Mouse (Mus musculus): ENCODE results near the gene Scamp1. TPM values are rescaled to one million over a fixed set of nuclear protein-coding genes. Genes with fewer than 3 reads are reported as not detected.

The Scamp1 gene
- total RNA-seq, 2 experiments from 2014 or later: 172 to 178 TPM

DNA sequence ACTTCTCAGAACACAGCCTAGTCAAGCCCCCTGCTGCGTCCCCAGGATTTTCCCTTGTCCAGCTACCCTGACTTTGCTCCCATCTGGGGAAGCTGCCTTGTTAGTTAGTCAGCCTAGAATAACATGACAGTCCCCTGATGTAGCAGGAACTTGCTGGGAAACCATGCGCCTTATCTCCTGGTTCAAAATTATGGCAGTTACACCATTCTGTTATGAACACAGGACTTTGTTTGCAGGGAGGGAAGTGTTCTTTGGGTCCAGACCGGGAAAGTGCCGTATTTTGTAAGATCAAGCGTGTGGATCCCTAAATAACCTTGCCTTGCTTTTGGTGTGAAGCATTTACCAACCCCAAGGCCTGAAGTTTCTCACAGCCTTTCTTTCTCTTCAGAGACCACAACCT is 114.0 kb downstream of the Scamp1 start:
- Histone ChIP-seq H3K27ac (no peak overlapping the region), H3K4me3 (no peak overlapping the region)
- no peak for DNase-seq (ENCODE audit: extremely low spot score in 1 of 2, low spot score in 2 of 2)
- intact Hi-C loops (cut with DNase I): loop anchor here (5.0 kb wide), 1 partner anchor 54 kb away; no protein-coding TSS in a partner anchor
- no peak for TF ChIP-seq CTCF (IDR thresholded peaks at IDR 0.05)

DNA sequence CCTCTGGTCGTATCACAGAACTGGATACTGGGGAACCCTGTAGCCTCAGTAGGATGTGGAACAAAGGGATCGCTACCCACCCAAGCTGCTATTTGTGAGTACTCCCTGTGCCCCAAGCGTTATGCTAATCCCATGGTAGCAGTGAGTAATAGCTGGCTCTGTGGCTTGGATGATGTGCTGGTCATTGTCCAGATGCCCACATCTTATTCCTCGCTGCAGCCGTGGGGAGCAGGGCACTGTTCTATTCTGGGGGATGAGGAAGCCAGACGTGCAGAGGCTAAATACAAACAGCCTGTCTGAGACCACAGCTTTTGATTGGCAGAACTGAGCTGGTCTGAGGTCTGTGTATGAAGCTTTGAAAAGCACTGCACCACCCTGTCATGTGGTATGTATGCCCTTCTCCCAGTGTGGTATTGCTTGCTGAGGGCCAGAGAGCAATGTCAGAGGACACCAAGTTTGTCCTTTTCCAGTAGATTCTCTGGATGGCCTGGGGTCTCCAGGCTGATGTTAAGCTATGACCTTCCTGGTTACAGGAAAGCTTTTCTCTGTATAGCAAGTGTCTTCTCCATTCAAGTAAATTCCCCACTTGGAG is 116.2 kb downstream of the Scamp1 start:
- no peak overlapping the region for H3K27ac ChIP-seq
- no peak for DNase-seq (ENCODE audit: extremely low spot score in 1 of 2, low spot score in 2 of 2)
- no peak overlapping the region for H3K4me3 ChIP-seq
- no peak for TF ChIP-seq CTCF (IDR thresholded peaks at IDR 0.05)
- intact Hi-C loops (cut with DNase I): no loop called here

DNA sequence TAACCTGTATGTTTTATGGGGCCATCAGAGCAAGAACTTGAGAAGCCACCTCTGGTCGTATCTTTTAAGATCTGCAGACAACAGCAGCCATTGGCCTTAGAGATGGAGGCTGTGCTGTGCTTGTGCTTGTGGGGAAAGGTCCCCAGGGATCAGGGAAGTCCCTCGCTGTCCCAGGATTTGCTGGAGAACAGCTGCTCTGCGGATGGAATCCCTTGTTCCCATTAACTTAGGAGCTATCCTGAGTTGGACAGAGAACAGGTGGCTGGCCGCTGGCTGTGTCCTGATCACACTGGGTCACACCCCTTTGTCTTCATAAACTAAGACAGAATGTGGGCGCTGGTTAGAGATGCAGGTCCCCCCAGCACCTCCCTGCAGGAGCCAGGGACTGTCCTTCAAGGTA is 117.3 kb downstream of the Scamp1 start:
- no peak overlapping the region for H3K27ac ChIP-seq
- no peak for TF ChIP-seq CTCF (IDR thresholded peaks at IDR 0.05)
- no peak for DNase-seq (ENCODE audit: extremely low spot score in 1 of 2, low spot score in 2 of 2)
- H3K4me3 ChIP-seq: no peak overlapping the region
- intact Hi-C loops (cut with DNase I): no loop called here

DNA sequence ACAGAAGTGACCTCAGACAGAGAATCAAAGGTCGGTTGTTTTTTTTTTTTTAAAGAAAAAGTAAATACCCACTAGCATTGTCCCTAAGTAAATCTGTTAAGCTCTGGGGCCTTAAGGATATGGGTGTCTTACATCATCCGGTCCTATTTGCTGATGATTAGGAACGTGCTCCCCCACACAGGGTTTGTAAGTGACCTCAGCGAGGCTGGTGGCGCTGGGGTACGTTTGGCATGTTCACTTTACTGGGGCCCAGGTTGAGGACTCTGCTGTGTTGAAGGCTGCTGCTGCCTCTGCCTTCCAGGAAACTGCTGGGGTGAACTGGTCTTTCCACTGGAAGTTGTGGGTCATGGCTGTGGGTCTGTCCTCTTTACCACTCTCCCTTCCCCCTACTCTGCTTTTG is 121.2 kb downstream of the Scamp1 start:
- H3K27ac ChIP-seq: no peak overlapping the region
- TF ChIP-seq CTCF (IDR thresholded peaks at IDR 0.05): no peak
- intact Hi-C loops (cut with DNase I): no loop called here
- DNase-seq (ENCODE audit: extremely low spot score in 1 of 2, low spot score in 2 of 2): no peak
- no peak overlapping the region for H3K4me3 ChIP-seq

DNA sequence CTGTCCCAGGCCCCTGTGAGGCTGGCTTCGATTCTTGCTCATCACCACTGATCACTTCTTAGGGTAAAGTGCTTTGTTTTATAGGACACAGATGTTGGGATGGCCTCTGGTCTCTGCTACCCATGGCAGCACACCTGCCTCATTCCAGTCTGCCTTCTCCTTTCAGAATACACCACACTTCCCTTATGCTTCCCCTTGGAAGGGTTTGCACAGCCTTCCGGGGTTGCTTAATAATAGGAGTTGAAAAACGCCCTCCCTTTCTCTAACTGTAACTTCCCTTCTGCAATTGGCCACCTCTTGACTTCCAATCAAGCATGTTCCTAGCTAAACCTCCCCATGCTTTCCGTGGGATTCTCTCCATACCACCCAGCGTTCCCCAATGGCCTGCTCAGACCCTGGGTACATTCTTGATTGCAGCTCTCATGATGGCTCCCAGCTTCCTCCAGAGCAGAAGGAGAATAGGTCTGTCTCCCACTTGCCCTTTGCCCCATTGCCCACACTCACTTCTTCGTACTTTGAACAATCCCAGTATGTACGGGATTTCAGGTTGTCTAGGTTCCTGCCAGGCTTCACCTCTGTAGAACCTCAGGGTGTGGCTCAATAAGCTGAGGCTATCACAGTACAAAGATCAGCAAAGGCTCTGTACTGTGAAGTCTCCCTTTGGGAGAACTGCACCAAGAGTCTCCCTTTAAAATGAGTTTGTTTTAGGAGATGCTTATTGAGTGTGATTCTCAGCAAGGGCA is 126.0 kb downstream of the Scamp1 start:
- TF ChIP-seq CTCF (IDR thresholded peaks at IDR 0.05): no peak
- intact Hi-C loops (cut with DNase I): no loop called here
- Histone ChIP-seq H3K4me3 (no peak overlapping the region), H3K27ac (no peak overlapping the region)
- DNase-seq (ENCODE audit: extremely low spot score in 1 of 2, low spot score in 2 of 2): no peak

DNA sequence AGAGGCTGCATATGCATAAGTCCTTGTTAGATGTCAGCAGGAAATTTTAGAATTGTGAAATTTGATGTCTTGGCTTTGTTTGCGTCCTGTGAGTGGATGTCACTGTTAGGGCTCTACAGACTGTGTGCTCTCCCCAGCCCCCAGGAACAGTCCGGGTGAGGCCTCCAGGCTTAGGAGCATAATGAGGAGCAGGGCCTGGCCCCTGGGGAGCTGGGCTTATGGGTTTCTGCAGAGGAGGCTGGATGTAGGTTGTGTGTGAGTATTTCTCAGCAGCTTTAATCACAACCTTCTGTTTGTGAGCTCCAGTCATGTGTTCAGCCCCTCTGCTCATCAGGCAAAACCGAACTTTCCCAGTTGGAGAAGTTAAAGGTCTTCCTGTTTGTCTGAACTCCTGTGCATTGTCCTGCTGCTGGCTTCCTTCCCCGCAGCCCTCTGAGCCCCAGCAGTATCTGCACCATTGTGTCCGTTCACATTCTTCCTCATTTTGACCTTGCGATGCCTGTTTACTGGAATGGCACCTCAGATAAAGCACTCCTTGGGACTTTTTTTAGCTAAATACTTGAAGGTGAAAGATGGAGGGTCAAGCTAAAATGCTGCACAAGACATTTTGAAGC is 126.7 kb downstream of the Scamp1 start:
- intact Hi-C loops (cut with DNase I): no loop called here

GRCm38 (mm10) chr13:94155657-94156429 is 129.8 kb downstream of the Scamp1 start:
- intact Hi-C loops (cut with DNase I): no loop called here
- Histone ChIP-seq H3K27ac (no peak overlapping the region), H3K4me3 (no peak overlapping the region)
- no peak for TF ChIP-seq CTCF (IDR thresholded peaks at IDR 0.05)
- DNase-seq (ENCODE audit: extremely low spot score in 1 of 2, low spot score in 2 of 2): no peak

More for the DNA sequence above, 126.7 kb downstream of the Scamp1 start:
- H3K27ac ChIP-seq: no peak overlapping the region
- no peak for TF ChIP-seq CTCF (IDR thresholded peaks at IDR 0.05)
- H3K4me3 ChIP-seq: no peak overlapping the region
- no peak for DNase-seq (ENCODE audit: extremely low spot score in 1 of 2, low spot score in 2 of 2)

DNA sequence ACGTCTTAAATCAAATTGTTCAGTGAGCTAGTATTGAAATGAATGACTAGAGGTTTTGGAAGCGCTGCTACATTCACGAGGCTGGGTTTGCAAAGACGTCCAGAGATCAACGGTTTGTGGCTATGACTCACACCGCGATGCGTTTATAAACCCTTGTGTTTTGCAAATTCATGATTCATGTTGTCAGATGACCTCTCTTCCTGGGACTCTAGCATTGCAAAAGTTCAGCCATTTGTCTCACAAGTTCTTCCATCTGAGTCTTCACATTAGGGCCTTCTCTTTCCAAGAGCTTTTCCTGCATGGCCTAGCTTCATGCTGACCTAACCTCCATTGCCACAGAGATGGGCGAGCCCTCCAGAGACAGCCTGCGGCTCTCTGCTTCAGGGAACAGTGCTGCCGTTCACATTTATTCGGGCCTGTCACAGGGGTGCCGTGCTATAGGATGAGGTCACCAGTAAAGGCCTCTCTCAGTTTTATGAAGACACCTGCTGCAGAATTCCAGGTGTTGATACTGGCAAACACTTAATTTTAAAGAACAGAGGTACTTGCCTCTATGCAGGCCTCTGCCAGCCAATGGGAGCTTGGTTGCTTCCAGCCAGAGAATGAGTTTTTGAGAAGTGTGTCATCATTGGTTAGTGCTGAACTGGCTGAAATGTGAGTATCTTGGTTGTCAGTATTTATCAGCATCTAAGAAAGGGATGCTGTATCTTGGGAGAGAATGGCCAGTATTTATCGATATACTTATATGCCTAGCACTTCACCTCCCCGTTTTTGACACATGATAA is 131.0 kb downstream of the Scamp1 start:
- no peak overlapping the region for H3K27ac ChIP-seq
- intact Hi-C loops (cut with DNase I): no loop called here
- no peak overlapping the region for H3K4me3 ChIP-seq
- no peak for TF ChIP-seq CTCF (IDR thresholded peaks at IDR 0.05)
- DNase-seq (ENCODE audit: extremely low spot score in 1 of 2, low spot score in 2 of 2): no peak

DNA sequence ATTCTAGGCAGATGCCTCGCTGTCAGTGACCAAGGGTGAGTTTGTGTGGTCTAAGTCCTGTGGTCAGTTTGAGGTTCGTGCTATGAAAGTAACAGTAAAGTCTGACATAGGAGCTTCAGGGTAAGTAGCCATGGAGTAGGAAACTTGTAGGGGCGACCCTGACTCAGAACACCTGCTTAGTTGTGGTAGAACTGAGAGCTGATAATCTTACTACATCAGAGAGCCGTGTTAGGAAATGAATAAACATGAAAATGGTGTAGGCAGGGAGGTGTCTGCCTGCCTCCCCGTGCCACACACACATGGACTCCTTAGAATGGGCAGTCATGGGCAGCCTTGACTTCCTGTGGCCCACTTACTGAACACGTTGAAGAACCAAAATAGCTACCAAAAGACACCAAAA is 132.0 kb downstream of the Scamp1 start:
- no peak overlapping the region for H3K4me3 ChIP-seq
- intact Hi-C loops (cut with DNase I): no loop called here

GRCm38 (mm10) chr13:94152836-94153235 is 132.8 kb downstream of the Scamp1 start:
- no peak for TF ChIP-seq CTCF (IDR thresholded peaks at IDR 0.05)
- Histone ChIP-seq H3K4me3 (no peak overlapping the region), H3K27ac (no peak overlapping the region)
- intact Hi-C loops (cut with DNase I): no loop called here
- DNase-seq (ENCODE audit: extremely low spot score in 1 of 2, low spot score in 2 of 2): no peak

More for the DNA sequence above, 132.0 kb downstream of the Scamp1 start:
- no peak for TF ChIP-seq CTCF (IDR thresholded peaks at IDR 0.05)
- no peak overlapping the region for H3K27ac ChIP-seq
- no peak for DNase-seq (ENCODE audit: extremely low spot score in 1 of 2, low spot score in 2 of 2)

Other genes starting within 250 kb of the Scamp1 start
- gene Lhfpl2, start 228.1 kb downstream of the Scamp1 start, total RNA-seq (2021): 10 to 100 TPM; 12.5 to 15.9 TPM
- 10 to 100 TPM; 45.4 to 46.8 TPM for gene Ap3b1, start 73.1 kb upstream of the Scamp1 start, total RNA-seq (2021)